Mouse (Mus musculus) liver, adult 2 months (tissue): ENCODE data around the gene Me3.

ENCODE experiments used
- CTCF ChIP-seq: fragments of 200-500 bp; IDR thresholded peaks from 2 replicates; pipeline ENCODE4 v1.5.1; 2011; ENCODE audit warnings: low read depth, low read length, control low read depth
- POLR2A ChIP-seq: fragments of 200-500 bp; IDR thresholded peaks from 2 replicates; pipeline ENCODE4 v1.6.1; 2011; ENCODE audit warnings: low read length, control low read depth; ENCODE audit not compliant: insufficient read depth; ENCODE audit errors: extremely low read depth

GRCm38 (mm10) chr7:89699668-89700350 lies 67.6 kb downstream of the Me3 start:
- no peak for TF ChIP-seq CTCF
- no peak for TF ChIP-seq POLR2A
